Mouse (Mus musculus): ENCODE results near the gene Kcna2.

The Kcna2 gene

DNA sequence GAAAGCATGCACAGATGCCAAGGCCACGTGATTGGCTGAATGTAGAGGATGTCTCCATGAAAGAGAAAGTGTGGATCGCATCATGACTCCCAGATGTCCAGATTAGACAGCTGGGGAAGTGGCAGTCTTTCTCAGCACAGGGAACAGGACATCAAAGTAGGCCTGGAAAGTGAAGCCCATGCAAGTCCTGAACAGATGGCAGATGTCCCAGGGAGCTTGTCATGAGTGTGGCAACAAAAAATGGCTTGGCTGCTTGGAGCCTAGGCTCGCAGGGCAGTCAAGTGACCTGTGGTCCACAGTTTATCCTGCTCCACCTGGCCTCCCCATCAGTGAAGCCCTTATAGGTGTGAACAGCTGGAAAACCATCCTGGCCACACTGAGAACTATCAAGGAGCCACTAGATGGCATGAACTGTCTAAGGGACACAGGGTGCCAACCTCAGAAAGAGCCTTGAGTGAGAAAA is 4.6 kb upstream of the Kcna2 start:
- in situ Hi-C loops (cut with MboI; ENCODE audit: unreplicated experiment in 2 of 2) = loop anchor here (5.0 to 25.0 kb wide), 6 partner anchors 176 to 1434 kb away; no protein-coding TSS in a partner anchor

DNA sequence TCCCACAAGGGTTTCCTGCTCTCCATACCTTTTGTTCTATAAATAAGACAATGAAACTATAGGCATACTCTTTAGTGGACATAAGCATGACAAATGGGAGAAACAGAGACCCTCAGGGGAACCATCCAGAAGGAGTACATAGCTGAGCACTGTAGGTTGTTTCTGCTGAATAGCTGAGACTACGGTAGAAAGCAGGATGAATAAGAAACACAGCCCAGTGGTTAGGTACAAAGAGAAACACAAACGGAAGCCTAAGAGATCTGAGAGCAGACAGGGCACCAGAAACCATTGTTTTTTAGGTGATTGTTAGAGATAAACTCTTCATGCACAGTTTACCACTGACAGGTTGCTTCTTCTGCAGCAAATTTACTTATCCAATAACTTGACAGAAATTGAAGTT is 1.1 kb upstream of the Kcna2 start:
- in situ Hi-C loops (cut with MboI; ENCODE audit: unreplicated experiment in 2 of 2) = loop anchor here (5.0 to 25.0 kb wide), 9 partner anchors 92 to 1438 kb away; partner anchors contain the start of genes Eps8l3 (in 1 of the 2) and Gstm5 (in 1 of the 2)

DNA sequence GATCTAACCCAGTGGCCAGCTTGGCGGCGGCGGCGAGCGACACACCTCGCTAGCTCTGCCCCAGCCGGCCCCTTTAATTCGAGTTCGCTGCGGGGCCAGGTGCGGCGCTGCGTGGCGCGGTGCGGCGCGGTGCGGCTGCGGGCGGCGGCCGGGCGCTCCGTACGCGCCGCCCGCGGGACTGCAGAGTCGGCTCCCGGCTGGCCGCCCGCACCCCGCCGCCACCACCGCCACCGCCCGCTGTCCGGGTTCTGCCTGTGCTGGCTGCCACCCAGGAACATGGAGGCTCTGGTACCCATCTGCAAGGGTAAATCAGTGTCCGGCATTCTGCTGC is 475 bp downstream of the Kcna2 start:
- in situ Hi-C loops (cut with MboI; ENCODE audit: unreplicated experiment in 2 of 2) = loop anchor here (5.0 to 25.0 kb wide), 3 partner anchors 91 to 786 kb away; partner anchors contain the start of genes Eps8l3 (in 1 of the 2) and Gstm5 (in 1 of the 2)

GRCm38 (mm10) chr3:107101787-107102651 is 1.1 kb downstream of the Kcna2 start:
- in situ Hi-C loops (cut with MboI; ENCODE audit: unreplicated experiment in 2 of 2) = loop anchor here (5.0 to 25.0 kb wide), 3 partner anchors 90 to 785 kb away; partner anchors contain the start of genes Eps8l3 (in 1 of the 2) and Gstm5 (in 1 of the 2)

DNA sequence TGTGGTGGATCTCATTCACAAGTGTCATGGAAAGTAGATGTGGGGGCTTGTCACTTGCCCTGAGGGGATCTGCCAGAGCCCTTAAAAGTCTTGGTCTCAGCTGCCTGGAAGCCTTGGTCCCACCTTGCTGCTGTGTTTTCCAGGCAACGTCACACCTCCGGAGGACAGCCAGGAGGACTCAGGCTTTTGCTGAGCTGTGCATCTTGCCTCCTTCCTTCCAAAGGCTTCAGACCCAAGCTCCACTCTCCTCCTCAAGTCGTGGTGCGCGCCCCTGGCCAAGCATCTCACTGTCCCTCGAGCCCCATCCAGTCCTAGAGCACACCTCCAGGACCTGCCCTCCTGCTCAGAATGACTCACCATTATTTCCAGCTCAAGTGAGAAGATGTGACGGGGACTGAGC is 2.1 kb downstream of the Kcna2 start:
- in situ Hi-C loops (cut with MboI; ENCODE audit: unreplicated experiment in 2 of 2) = loop anchor here (5.0 to 25.0 kb wide), 3 partner anchors 89 to 784 kb away; partner anchors contain the start of genes Eps8l3 (in 1 of the 2) and Gstm5 (in 1 of the 2)

DNA sequence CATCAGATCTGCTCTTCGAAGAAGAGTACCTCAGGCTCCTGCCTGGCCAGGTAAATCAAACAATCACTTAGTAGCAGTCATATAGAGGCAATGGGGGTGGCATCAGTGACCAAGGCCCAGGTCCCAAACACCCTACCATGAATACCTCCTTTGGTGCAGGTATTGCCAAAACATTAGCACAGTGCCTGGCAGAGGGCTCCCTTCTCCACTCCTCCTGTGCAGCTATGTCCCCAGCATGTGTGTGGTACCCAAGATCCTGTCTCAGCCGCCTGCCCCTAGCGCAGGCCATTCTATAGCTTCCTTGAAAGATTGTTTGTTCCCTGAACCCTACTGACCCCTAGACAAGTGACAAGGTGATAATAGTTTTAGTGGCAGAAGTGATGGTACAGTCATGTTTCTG is 2.5 kb downstream of the Kcna2 start:
- in situ Hi-C loops (cut with MboI; ENCODE audit: unreplicated experiment in 2 of 2) = loop anchor here (5.0 to 25.0 kb wide), 3 partner anchors 89 to 784 kb away; partner anchors contain the start of genes Eps8l3 (in 1 of the 2) and Gstm5 (in 1 of the 2)

DNA sequence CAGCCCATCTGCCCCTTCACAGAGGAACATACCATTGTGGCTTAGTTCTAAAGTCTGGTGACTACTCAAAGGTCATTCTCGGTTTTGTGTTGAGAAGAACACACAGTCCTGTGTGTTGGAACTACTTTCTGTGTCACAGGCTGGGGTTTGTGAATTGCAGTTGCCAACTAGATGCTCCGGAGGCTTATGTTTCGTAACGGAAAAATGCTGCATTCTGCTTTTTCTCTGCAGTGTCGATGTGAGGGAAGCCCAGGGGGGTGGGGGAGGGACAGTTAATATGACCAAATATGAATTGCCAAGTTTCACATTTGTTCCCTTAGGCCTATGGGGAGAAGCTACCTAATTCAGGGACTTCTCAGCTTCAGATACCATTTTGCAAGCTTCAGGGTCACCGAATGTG is 5.0 kb downstream of the Kcna2 start:
- in situ Hi-C loops (cut with MboI; ENCODE audit: unreplicated experiment in 2 of 2) = loop anchor here (10.0 to 25.0 kb wide), 2 partner anchors 269 to 781 kb away; partner anchors contain the start of genes Eps8l3 (in 1 of the 2) and Gstm5 (in 1 of the 2)

DNA sequence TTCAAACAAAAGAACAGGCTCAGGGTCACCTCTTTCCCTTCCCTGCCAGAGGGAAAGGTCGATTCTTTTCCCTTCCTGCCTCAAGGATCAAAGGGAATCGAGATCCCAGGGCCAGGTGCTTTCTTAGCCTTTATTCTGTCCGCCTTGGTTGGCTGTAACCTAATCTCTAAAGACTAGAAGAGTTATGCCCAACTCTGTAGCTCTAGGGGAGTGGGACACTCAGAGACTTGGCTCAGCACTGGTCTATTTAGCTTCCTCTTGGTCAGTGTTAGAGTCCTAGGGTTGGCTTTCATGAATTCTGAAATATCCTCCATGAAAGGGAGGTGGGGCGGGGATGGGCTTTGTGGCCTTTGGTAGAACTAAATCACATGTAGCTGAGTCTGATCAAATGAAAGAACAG is 11.6 kb downstream of the Kcna2 start:
- in situ Hi-C loops (cut with MboI; ENCODE audit: unreplicated experiment in 2 of 2) = loop anchor here in 1 of 2 experiments (25.0 kb wide), 1 partner anchor 775 kb away; the partner anchor contains the start of genes Eps8l3 and Gstm5

- in situ Hi-C loops (cut with MboI; ENCODE audit: unreplicated experiment in 2 of 2) = loop anchor here in 1 of 2 experiments (25.0 kb wide), 1 partner anchor 774 kb away; the partner anchor contains the start of genes Eps8l3 and Gstm5
Observed at GRCm38 (mm10) chr3:107112932-107113659, 12.2 kb downstream of the Kcna2 start.

- in situ Hi-C loops (cut with MboI; ENCODE audit: unreplicated experiment in 2 of 2) = loop anchor here in 1 of 2 experiments (25.0 kb wide), 1 partner anchor 773 kb away; the partner anchor contains the start of genes Eps8l3 and Gstm5
Observed at GRCm38 (mm10) chr3:107113771-107114737, 13.1 kb downstream of the Kcna2 start.

- in situ Hi-C loops (cut with MboI; ENCODE audit: unreplicated experiment in 2 of 2) = loop anchor here in 1 of 2 experiments (25.0 kb wide), 1 partner anchor 772 kb away; the partner anchor contains the start of genes Eps8l3 and Gstm5
Observed at GRCm38 (mm10) chr3:107114941-107115340, 14.0 kb downstream of the Kcna2 start.

DNA sequence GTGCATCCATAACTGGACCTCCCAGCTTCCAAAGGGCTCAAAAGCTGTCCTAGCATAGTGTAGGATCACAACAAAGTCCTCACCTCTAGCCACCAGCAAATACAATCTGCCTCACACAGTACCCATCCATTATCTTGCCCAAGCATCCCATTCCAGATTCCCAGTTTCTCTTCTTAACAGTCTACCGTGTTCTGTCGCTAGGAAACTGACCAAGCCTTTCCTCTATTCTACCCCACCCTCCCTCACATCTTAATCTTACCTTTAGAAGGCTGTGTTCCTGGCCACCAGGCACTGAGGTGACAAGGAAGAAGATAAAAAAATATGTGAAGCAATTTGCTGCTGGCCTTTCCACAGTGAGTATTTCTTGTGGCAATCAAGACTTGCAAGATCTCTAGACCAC is 14.8 kb downstream of the Kcna2 start:
- in situ Hi-C loops (cut with MboI; ENCODE audit: unreplicated experiment in 2 of 2) = loop anchor here in 1 of 2 experiments (25.0 kb wide), 1 partner anchor 772 kb away; the partner anchor contains the start of genes Eps8l3 and Gstm5

DNA sequence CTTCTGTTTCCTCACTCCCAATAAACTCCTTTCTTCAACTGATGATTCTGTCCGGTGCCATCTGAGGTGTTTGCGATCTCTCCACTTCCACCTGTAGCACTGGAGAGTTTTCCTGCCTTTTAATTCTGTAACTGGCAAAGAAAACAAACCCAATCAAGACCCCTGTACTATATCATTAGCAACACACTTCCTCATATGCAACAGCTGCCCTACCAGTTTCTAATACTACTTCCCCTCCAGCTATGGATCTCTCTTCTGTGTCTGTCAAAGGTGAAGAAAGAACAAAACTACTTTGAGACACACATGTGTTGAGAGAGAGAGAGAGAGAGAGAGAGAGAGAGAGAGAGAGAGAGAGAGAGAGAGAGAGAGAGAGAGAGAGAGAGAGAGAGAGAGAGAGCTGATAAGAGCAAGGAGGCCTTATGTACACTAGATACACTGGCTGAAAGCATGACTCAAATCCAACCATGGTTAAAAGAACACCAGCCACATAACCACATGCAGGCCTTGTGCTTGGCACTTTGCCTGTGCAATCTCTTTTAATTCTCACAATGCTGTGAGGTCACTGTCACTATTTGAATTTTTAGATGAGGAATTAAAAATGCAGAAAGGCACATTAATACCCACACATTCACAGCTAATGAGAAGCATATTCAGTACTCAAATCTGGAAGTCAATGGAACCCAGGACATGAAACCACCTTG is 19.1 kb downstream of the Kcna2 start:
- in situ Hi-C loops (cut with MboI; ENCODE audit: unreplicated experiment in 2 of 2) = loop anchor here in 1 of 2 experiments (25.0 kb wide), 1 partner anchor 767 kb away; the partner anchor contains the start of genes Eps8l3 and Gstm5

- in situ Hi-C loops (cut with MboI; ENCODE audit: unreplicated experiment in 2 of 2) = loop anchor here in 1 of 2 experiments (25.0 kb wide), 1 partner anchor 765 kb away; the partner anchor contains the start of genes Eps8l3 and Gstm5
Observed at GRCm38 (mm10) chr3:107122306-107122705, 21.4 kb downstream of the Kcna2 start.

GRCm38 (mm10) chr3:107127667-107128066 is 26.7 kb downstream of the Kcna2 start:
- in situ Hi-C loops (cut with MboI; ENCODE audit: unreplicated experiment in 2 of 2) = no loop called here

- in situ Hi-C loops (cut with MboI; ENCODE audit: unreplicated experiment in 2 of 2) = no loop called here
Observed at GRCm38 (mm10) chr3:107128421-107128820, 27.5 kb downstream of the Kcna2 start.

DNA sequence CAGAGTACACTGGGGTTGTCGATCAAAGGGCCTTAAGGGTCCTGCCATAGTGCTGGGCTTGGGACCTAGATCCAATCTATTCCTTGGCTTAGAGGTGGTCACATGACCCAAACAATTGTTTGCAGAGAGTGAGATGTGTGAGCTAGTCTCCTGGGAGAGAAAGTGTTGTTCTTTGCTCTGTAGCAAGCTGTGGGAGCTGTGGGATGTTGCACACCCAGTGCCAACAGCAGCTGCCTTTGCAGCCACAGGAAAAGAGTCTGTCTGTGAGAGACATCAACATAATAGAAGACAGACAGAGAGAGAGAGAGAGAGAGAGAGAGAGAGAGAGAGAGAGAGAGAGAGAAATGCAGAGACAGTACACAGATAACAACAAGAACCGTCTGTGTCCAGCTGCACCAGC is 28.3 kb downstream of the Kcna2 start:
- in situ Hi-C loops (cut with MboI; ENCODE audit: unreplicated experiment in 2 of 2) = no loop called here

GRCm38 (mm10) chr3:107130661-107131326 is 29.8 kb downstream of the Kcna2 start:
- in situ Hi-C loops (cut with MboI; ENCODE audit: unreplicated experiment in 2 of 2) = loop anchor here in 1 of 2 experiments (10.0 kb wide), 1 partner anchor 1076 kb away; no protein-coding TSS in a partner anchor

Measured in v-Abl transformed pro-B cells (cell line).